Mouse (Mus musculus) bone marrow, adult 2 months (tissue): Measurements from ENCODE around the gene Asap3.
A peak's percentile ranks its signal among the peaks of the same experiment; 100 is the strongest.

Source experiments
- CTCF ChIP-seq: fragments of 200-500 bp; IDR thresholded peaks from 2 replicates; pipeline ENCODE4 v1.5.1; 2011; ENCODE audit warnings: low read length, control low read depth; ENCODE audit not compliant: control insufficient read depth, insufficient read depth
- POLR2A ChIP-seq: fragments of 200-500 bp; IDR thresholded peaks from 2 replicates; pipeline ENCODE4 v1.6.1; 2011; ENCODE audit warnings: low read depth, mild to moderate bottlenecking, control low read depth, low read length, borderline replicate concordance; ENCODE audit not compliant: control insufficient read depth

DNA sequence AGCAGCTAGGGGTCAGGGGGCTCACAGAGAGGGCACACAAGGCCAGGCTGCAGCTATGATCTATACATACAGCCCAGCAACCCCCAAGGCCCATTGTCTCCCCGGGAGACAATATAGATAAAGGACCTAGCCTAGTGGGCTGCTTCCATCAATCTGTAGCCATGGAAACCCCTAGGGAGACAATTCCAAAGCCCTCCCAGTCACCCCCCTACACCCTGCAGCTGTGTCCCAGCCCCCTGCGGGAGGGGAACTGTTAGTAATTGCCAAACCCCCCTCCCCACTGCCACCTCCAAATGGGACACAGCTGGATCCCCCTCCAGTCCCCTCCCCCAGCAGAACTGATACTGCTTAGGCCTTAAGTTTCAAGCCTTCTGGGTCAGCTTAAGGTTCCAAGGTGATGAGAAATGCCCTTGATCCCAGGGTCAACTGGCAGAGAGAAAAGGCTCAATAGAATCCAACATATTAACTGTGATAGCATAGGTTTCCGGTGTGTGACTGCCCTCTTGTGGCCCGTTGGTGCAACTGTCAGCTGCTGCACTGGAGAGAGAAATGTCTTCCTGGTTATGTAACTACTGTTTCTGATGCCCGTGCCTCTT, 46.3 kb upstream of the Asap3 start:
- TF ChIP-seq CTCF = peak; percentile 95
- TF ChIP-seq POLR2A = no peak
